Mouse (Mus musculus) liver, postnatal 0 days (tissue): ENCODE data around the gene Slc10a4. TPM values are rescaled to one million over a fixed set of nuclear protein-coding genes. Genes with fewer than 3 reads are reported as not detected.
A peak's percentile ranks its signal among the peaks of the same experiment; 100 is the strongest.
"Not testable (repeated sequence)": the region's sequence is repeated elsewhere in the genome, so short reads cannot be mapped to it uniquely, and the experiment has no call there.

Source experiments
- ATAC-seq: fragments of 200-750 bp; cut with Nextera tagmentation; 2 replicates; pipeline ENCODE4 v1.8.0; 2017; ENCODE audit warnings: mild to moderate bottlenecking, moderate library complexity
- DNase-seq: peaks from one replicate; pipeline ENCODE4 v3.0.0-alpha.2; 2016
- H3K27ac ChIP-seq: fragments of 300-500 bp; sonication (generic); 2 replicates; pipeline ENCODE4 v1.5.1; 2014; ENCODE audit warnings: antibody characterized with exemption, moderate library complexity, mild to moderate bottlenecking, low read depth
- H3K27me3 ChIP-seq: fragments of 300-500 bp; sonication (generic); 2 replicates; pipeline ENCODE4 v1.6.1; 2014; ENCODE audit warnings: low read length, control low read depth, mixed read lengths; ENCODE audit not compliant: insufficient read depth
- H3K36me3 ChIP-seq: fragments of 300-500 bp; sonication (generic); replicated peaks from 2 replicates; pipeline ENCODE4 v1.6.1; 2014; ENCODE audit warnings: mild to moderate bottlenecking, control low read depth, low read length, moderate library complexity, mixed read lengths; ENCODE audit not compliant: insufficient read depth
- H3K4me1 ChIP-seq: fragments of 300-500 bp; sonication (generic); 2 replicates; pipeline ENCODE4 v1.6.1; 2014; ENCODE audit warnings: antibody characterized with exemption, mild to moderate bottlenecking, control low read depth; ENCODE audit not compliant: insufficient read depth
- H3K4me2 ChIP-seq: fragments of 300-500 bp; sonication (generic); 2 replicates; pipeline ENCODE4 v1.6.1; 2014; ENCODE audit warnings: low read depth, mild to moderate bottlenecking, low read length, moderate library complexity, mixed read lengths
- H3K4me3 ChIP-seq: fragments of 300-500 bp; sonication (generic); 2 replicates; pipeline ENCODE4 v1.5.1; 2014; ENCODE audit warnings: low read depth, low read length
- H3K9ac ChIP-seq: fragments of 300-500 bp; sonication (generic); replicated peaks from 2 replicates; pipeline ENCODE4 v1.6.1; 2014; ENCODE audit warnings: mild to moderate bottlenecking, moderate library complexity
- H3K9me3 ChIP-seq: fragments of 300-500 bp; sonication (generic); 2 replicates; pipeline ENCODE4 v1.6.1; 2016; ENCODE audit warnings: mild to moderate bottlenecking, control low read depth, low read length, mixed read lengths
- CTCF ChIP-seq: sonication (generic); IDR thresholded peaks from 2 replicates; pipeline ENCODE4 v1.5.1; 2016; ENCODE audit warnings: antibody characterized with exemption, low read depth
- EP300 ChIP-seq: IDR thresholded peaks from 2 replicates; pipeline ENCODE4 v1.6.1; 2016; ENCODE audit warnings: antibody characterized with exemption, low read depth, mild to moderate bottlenecking
- WGBS: fragments of 180-500 bp; shearing (Covaris S2); extraction: QIAGEN DNeasy Blood & Tissue Kit; methylation state at CpG from one replicate; pipeline ENCODE4 v1.1.7; 2014; ENCODE audit not compliant: insufficient replicate concordance; 5-methylcytosine and 5-hydroxymethylcytosine counted together
- polyA plus RNA-seq: library from polyadenylated mRNA; unstranded; fragments of >200 nt; fragmentation: Nextera tagmentation; extraction: Ambion mirVana; gene quantifications from 2 replicates; pipeline ENCODE4 v1.2.1, GENCODE M21; 2015

Slc10a4 gene
- polyA plus RNA-seq, 1 experiment from 2014 or later = not detected

- DNase-seq (no peak), ATAC-seq (no peak)
- Histone ChIP-seq H3K9me3 (no peaks in the 10 kb centered on the region), H3K27ac (no peak overlapping the region), H3K4me3 (no peak overlapping the region), H3K4me1 (no peaks in the 10 kb centered on the region), H3K9ac (no peak overlapping the region), H3K4me2 (no peak overlapping the region), H3K27me3 (no peaks in the 10 kb centered on the region), H3K36me3 (no peaks in the 10 kb centered on the region)
- TF ChIP-seq EP300 = no peak
- TF ChIP-seq CTCF = no peak
- 72% methylated on average over 8 of the region's 8 CpGs for WGBS
Observed at GRCm38 (mm10) chr5:72994424-72994823, 12.3 kb upstream of the Slc10a4 start.

DNA sequence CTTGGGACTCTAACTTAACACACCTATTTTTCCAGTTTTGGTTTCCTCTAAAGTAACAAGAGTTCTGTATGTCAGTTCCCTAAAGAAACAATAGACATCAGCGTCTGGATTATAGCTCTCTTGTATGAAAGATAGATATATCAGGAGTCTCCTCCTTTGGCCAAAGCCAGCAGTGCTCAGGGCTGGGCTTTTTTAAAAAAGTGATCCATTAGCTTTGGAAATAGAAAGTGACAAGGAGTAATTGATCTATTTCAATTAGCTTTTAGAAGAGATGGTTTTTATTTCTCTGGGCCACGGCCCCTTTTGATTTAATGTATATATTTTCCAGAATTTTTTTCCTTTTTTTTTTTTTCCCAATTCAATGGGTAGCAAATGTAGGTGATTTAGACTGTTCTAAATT lies 11.8 kb upstream of the Slc10a4 start:
- H3K4me2 ChIP-seq = no peak overlapping the region
- H3K27me3 ChIP-seq = no peaks in the 10 kb centered on the region
- ATAC-seq (no peak), DNase-seq (no peak)
- no peaks in the 10 kb centered on the region for H3K4me1 ChIP-seq
- no peaks in the 10 kb centered on the region for H3K36me3 ChIP-seq
- 71% methylated on average over 2 of the region's 2 CpGs for WGBS
- no peak overlapping the region for H3K4me3 ChIP-seq
- no peaks in the 10 kb centered on the region for H3K9me3 ChIP-seq
- TF ChIP-seq EP300 (no peak), CTCF (no peak)
- H3K9ac ChIP-seq = no peak overlapping the region
- no peak overlapping the region for H3K27ac ChIP-seq

DNA sequence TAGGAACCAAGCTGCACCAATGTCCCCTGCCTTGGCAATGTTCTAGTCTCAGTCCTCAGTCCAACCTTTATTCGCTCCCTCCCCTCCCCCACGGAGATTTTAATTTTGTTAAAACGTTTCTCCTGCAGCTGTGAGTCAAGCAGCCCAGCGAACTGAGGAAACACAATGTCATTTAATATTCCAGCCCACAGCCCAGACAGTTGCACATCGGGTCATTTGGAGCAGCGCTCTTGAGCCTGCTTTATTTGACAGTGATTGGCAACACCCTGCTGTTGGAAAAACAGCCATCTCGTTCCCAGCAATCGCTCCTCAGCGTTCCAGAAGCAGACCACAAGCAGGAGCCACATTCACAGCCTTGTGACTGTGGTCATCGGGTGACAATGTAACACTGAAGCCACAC lies 11.3 kb upstream of the Slc10a4 start:
- no peak overlapping the region for H3K27ac ChIP-seq
- H3K4me1 ChIP-seq = no peaks in the 10 kb centered on the region
- H3K9me3 ChIP-seq = no peaks in the 10 kb centered on the region
- no peak overlapping the region for H3K9ac ChIP-seq
- no peak for DNase-seq
- H3K36me3 ChIP-seq = no peaks in the 10 kb centered on the region
- H3K4me3 ChIP-seq = no peak overlapping the region
- H3K27me3 ChIP-seq = no peaks in the 10 kb centered on the region
- H3K4me2 ChIP-seq = no peak overlapping the region
- ATAC-seq = no peak
- WGBS = 58% methylated on average over 10 of the region's 10 CpGs
- no peak for TF ChIP-seq EP300
- TF ChIP-seq CTCF = no peak

DNA sequence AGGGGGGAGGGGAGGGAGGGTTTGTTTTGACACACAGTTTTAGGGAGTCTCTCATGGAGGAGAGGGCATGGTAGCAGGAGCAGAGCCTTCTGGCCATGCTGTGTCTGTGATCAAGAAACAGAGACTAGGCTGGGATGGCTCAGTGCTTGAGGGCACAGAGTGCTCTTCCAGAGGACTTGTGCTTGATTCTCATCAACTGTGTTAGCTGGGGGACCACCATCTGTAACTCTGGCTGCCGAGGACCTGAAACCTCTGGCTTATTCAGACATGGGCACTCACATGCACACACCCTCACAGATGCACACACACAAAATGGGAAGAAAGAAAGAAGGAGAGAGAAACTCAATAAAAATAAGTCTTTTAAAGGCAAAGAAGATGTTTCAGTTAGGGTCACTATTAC lies 8.1 kb upstream of the Slc10a4 start:
- not testable (repeated sequence) for H3K36me3 ChIP-seq, H3K9me3 ChIP-seq, H3K4me3 ChIP-seq, H3K9ac ChIP-seq, H3K27ac ChIP-seq, H3K4me2 ChIP-seq, DNase-seq, H3K4me1 ChIP-seq, ATAC-seq, H3K27me3 ChIP-seq
- WGBS = 68% methylated on average over 1 of the region's 1 CpGs

GRCm38 (mm10) chr5:73004046-73004445 lies 2.6 kb upstream of the Slc10a4 start:
- no peak for TF ChIP-seq EP300
- no peak overlapping the region for H3K27ac ChIP-seq
- peaks cover 3% of the 10 kb centered on the region; the same call in 1 of the 2 replicates for H3K4me1 ChIP-seq
- H3K9ac ChIP-seq = no peak overlapping the region
- ATAC-seq = no peak
- DNase-seq = no peak
- 78% methylated on average over 5 of the region's 5 CpGs for WGBS
- no peak overlapping the region for H3K4me2 ChIP-seq
- no peaks in the 10 kb centered on the region for H3K9me3 ChIP-seq
- H3K36me3 ChIP-seq = no peaks in the 10 kb centered on the region
- H3K4me3 ChIP-seq = no peak overlapping the region
- H3K27me3 ChIP-seq = peaks cover 22% of the 10 kb centered on the region

- ATAC-seq (no peak), DNase-seq (no peak)
- TF ChIP-seq CTCF (no peak), EP300 (no peak)
Observed at GRCm38 (mm10) chr5:73007582-73007959, 888 bp downstream of the Slc10a4 start.

GRCm38 (mm10) chr5:73008230-73008629 lies 1.5 kb downstream of the Slc10a4 start:
- 31% methylated on average over 8 of the region's 8 CpGs for WGBS
- peak; percentile 43 for DNase-seq
- H3K36me3 ChIP-seq, H3K4me2 ChIP-seq, H3K4me1 ChIP-seq, H3K27ac ChIP-seq, H3K4me3 ChIP-seq, H3K9ac ChIP-seq, H3K9me3 ChIP-seq: not testable (repeated sequence)
- ATAC-seq = peak; percentile 66
- H3K27me3 ChIP-seq = peaks cover 30% of the 10 kb centered on the region
- peak; percentile 59 for TF ChIP-seq CTCF

More at GRCm38 (mm10) chr5:73007582-73007959, 888 bp downstream of the Slc10a4 start:
- H3K9ac ChIP-seq = no peak overlapping the region
- peaks cover 25% of the 10 kb centered on the region for H3K27me3 ChIP-seq
- 34% methylated on average over 5 of the region's 5 CpGs for WGBS
- no peak overlapping the region for H3K4me2 ChIP-seq
- H3K9me3 ChIP-seq = no peaks in the 10 kb centered on the region
- H3K4me1 ChIP-seq = peaks cover 3% of the 10 kb centered on the region; the same call in 1 of the 2 replicates
- H3K27ac ChIP-seq = no peak overlapping the region
- no peaks in the 10 kb centered on the region for H3K36me3 ChIP-seq
- no peak overlapping the region for H3K4me3 ChIP-seq

DNA sequence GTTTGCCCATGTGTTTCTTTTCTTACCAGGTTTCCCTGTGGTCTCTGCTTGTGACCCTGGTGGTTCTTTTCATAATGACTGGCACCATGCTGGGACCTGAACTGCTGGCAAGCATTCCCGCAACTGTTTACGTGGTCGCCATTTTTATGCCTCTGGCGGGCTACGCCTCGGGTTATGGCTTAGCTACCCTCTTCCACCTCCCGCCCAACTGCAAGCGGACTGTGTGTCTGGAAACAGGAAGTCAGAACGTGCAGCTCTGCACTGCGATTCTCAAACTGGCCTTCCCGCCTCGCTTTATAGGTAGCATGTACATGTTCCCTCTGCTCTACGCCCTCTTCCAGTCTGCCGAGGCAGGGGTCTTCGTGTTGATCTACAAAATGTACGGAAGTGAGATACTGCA lies 5.1 kb downstream of the Slc10a4 start:
- not testable (repeated sequence) for H3K27ac ChIP-seq, H3K9me3 ChIP-seq, DNase-seq, H3K4me3 ChIP-seq, H3K4me2 ChIP-seq, ATAC-seq, H3K9ac ChIP-seq, H3K4me1 ChIP-seq, H3K36me3 ChIP-seq
- H3K27me3 ChIP-seq = peaks cover 34% of the 10 kb centered on the region
- WGBS = 76% methylated on average over 15 of the region's 16 CpGs

- H3K9me3 ChIP-seq, H3K4me2 ChIP-seq, DNase-seq, H3K4me3 ChIP-seq, H3K27ac ChIP-seq, H3K36me3 ChIP-seq, ATAC-seq, H3K4me1 ChIP-seq, H3K9ac ChIP-seq: not testable (repeated sequence)
- H3K27me3 ChIP-seq = peaks cover 23% of the 10 kb centered on the region
- 19% methylated on average over 24 of the region's 27 CpGs for WGBS
Observed at GRCm38 (mm10) chr5:73012884-73013610, 6.4 kb downstream of the Slc10a4 start.
